Mouse (Mus musculus): ENCODE results near the gene Cactin. TPM values are rescaled to one million over a fixed set of nuclear protein-coding genes. Genes with fewer than 3 reads are reported as not detected.

Gene Cactin
- polyA plus RNA-seq, 1 experiment from 2014 or later: 51.6 TPM

GRCm38 (mm10) chr10:81326858-81327257 lies 6.0 kb downstream of the Cactin start:
- H3K4me1 ChIP-seq: peaks cover 76% of the 10 kb centered on the region
- peak overlapping the region; percentile 36; the same call in 1 of the 2 replicates for H3K27ac ChIP-seq
- H3K27me3 ChIP-seq (ENCODE audit: insufficient read depth, poor library complexity, severe bottlenecking): peaks cover 5% of the 10 kb centered on the region; the same call in 1 of the 2 replicates
- H3K36me3 ChIP-seq: peaks cover 55% of the 10 kb centered on the region
- no peak for DNase-seq (ENCODE audit: low spot score)
- H3K9me3 ChIP-seq: no peaks in the 10 kb centered on the region
- no peak overlapping the region for H3K4me3 ChIP-seq
- WGBS: 72% methylated on average over 6 of the region's 6 CpGs

GRCm38 (mm10) chr10:81327959-81328358 lies 7.1 kb downstream of the Cactin start:
- Histone ChIP-seq H3K4me1 (peaks cover 75% of the 10 kb centered on the region), H3K4me3 (peak overlapping the region; percentile 43), H3K36me3 (peaks cover 49% of the 10 kb centered on the region), H3K9me3 (no peaks in the 10 kb centered on the region), H3K27me3 (ENCODE audit: insufficient read depth, poor library complexity, severe bottlenecking) (peaks cover 16% of the 10 kb centered on the region), H3K27ac (peak overlapping the region; percentile 89)
- WGBS: 10% methylated on average over 2 of the region's 2 CpGs
- no peak for DNase-seq (ENCODE audit: low spot score)

- Histone ChIP-seq H3K9me3 (no peaks in the 10 kb centered on the region), H3K36me3 (peaks cover 49% of the 10 kb centered on the region), H3K27ac (peak within 1 kb of the TSS; percentile 89), H3K4me1 (peaks cover 72% of the 10 kb centered on the region), H3K27me3 (ENCODE audit: insufficient read depth, poor library complexity, severe bottlenecking) (peaks cover 20% of the 10 kb centered on the region), H3K4me3 (peak within 1 kb of the TSS; percentile 43)
- no peak for DNase-seq (ENCODE audit: low spot score)
- WGBS: 3% methylated on average over 10 of the region's 10 CpGs
These were observed 7.5 kb downstream of the Cactin start, which contains the start of gene Tbxa2r for GRCm38 (mm10) chr10:81328386-81328785. Tbxa2r (plus strand) TSS chr10:81328731.

GRCm38 (mm10) chr10:81329194-81329975 lies 8.5 kb downstream of the Cactin start:
- WGBS: 54% methylated on average over 10 of the region's 10 CpGs
- Histone ChIP-seq H3K9me3 (no peaks in the 10 kb centered on the region), H3K36me3 (peaks cover 40% of the 10 kb centered on the region), H3K4me1 (peaks cover 70% of the 10 kb centered on the region), H3K27ac (peak overlapping the region; percentile 89), H3K27me3 (ENCODE audit: insufficient read depth, poor library complexity, severe bottlenecking) (peaks cover 26% of the 10 kb centered on the region), H3K4me3 (peak overlapping the region; percentile 43)
- DNase-seq (ENCODE audit: low spot score): peak; percentile 89

- H3K36me3 ChIP-seq: peaks cover 39% of the 10 kb centered on the region
- H3K4me3 ChIP-seq: peak overlapping the region; percentile 43
- H3K4me1 ChIP-seq: peaks cover 75% of the 10 kb centered on the region
- peak overlapping the region; percentile 89 for H3K27ac ChIP-seq
- peaks cover 32% of the 10 kb centered on the region for H3K27me3 ChIP-seq (ENCODE audit: insufficient read depth, poor library complexity, severe bottlenecking)
- 56% methylated on average over 4 of the region's 4 CpGs for WGBS
- no peak for DNase-seq (ENCODE audit: low spot score)
- H3K9me3 ChIP-seq: no peaks in the 10 kb centered on the region
These were observed 9.1 kb downstream of the Cactin start for GRCm38 (mm10) chr10:81330007-81330406.

GRCm38 (mm10) chr10:81332277-81332676 lies 11.4 kb downstream of the Cactin start:
- Histone ChIP-seq H3K4me1 (peaks cover 71% of the 10 kb centered on the region), H3K27ac (peak overlapping the region; percentile 62), H3K4me3 (peak overlapping the region; percentile 47), H3K27me3 (ENCODE audit: insufficient read depth, poor library complexity, severe bottlenecking) (peaks cover 47% of the 10 kb centered on the region), H3K36me3 (peaks cover 18% of the 10 kb centered on the region), H3K9me3 (no peaks in the 10 kb centered on the region)
- no peak for DNase-seq (ENCODE audit: low spot score)
- 17% methylated on average over 29 of the region's 29 CpGs for WGBS

- no peaks in the 10 kb centered on the region for H3K9me3 ChIP-seq
- DNase-seq (ENCODE audit: low spot score): no peak
- H3K4me1 ChIP-seq: peaks cover 59% of the 10 kb centered on the region
- H3K27ac ChIP-seq: peak overlapping the region; percentile 75; the same call in 1 of the 2 replicates
- H3K36me3 ChIP-seq: peaks cover 15% of the 10 kb centered on the region
- H3K27me3 ChIP-seq (ENCODE audit: insufficient read depth, poor library complexity, severe bottlenecking): peaks cover 63% of the 10 kb centered on the region
- H3K4me3 ChIP-seq: no peak overlapping the region
- WGBS: 69% methylated on average over 11 of the region's 11 CpGs
These were observed 13.4 kb downstream of the Cactin start for GRCm38 (mm10) chr10:81334324-81334723.

GRCm38 (mm10) chr10:81335393-81336340 lies 14.8 kb downstream of the Cactin start:
- WGBS: 45% methylated on average over 19 of the region's 19 CpGs
- no peak for DNase-seq (ENCODE audit: low spot score)
- peaks cover 53% of the 10 kb centered on the region for H3K4me1 ChIP-seq

GRCm38 (mm10) chr10:81336558-81336957 lies 15.7 kb downstream of the Cactin start:
- DNase-seq (ENCODE audit: low spot score): no peak
- 79% methylated on average over 4 of the region's 4 CpGs for WGBS
- Histone ChIP-seq H3K4me3 (no peak overlapping the region), H3K27ac (no peak overlapping the region), H3K27me3 (ENCODE audit: insufficient read depth, poor library complexity, severe bottlenecking) (peaks cover 78% of the 10 kb centered on the region), H3K4me1 (peaks cover 60% of the 10 kb centered on the region), H3K36me3 (peaks cover 15% of the 10 kb centered on the region), H3K9me3 (no peaks in the 10 kb centered on the region)

More at GRCm38 (mm10) chr10:81335393-81336340, 14.8 kb downstream of the Cactin start:
- Histone ChIP-seq H3K36me3 (peaks cover 15% of the 10 kb centered on the region), H3K27ac (peak overlapping the region; percentile 75), H3K4me3 (peak overlapping the region; percentile 24; the same call in 1 of the 2 replicates), H3K9me3 (no peaks in the 10 kb centered on the region), H3K27me3 (ENCODE audit: insufficient read depth, poor library complexity, severe bottlenecking) (peaks cover 71% of the 10 kb centered on the region)

- no peak overlapping the region for H3K27ac ChIP-seq
- peaks cover 83% of the 10 kb centered on the region for H3K27me3 ChIP-seq (ENCODE audit: insufficient read depth, poor library complexity, severe bottlenecking)
- WGBS: 35% methylated on average over 17 of the region's 17 CpGs
These were observed 19.8 kb downstream of the Cactin start for GRCm38 (mm10) chr10:81340551-81341332.

GRCm38 (mm10) chr10:81341333-81341949 lies 20.5 kb downstream of the Cactin start:
- H3K27me3 ChIP-seq (ENCODE audit: insufficient read depth, poor library complexity, severe bottlenecking): peaks cover 86% of the 10 kb centered on the region
- no peaks in the 10 kb centered on the region for H3K9me3 ChIP-seq
- DNase-seq (ENCODE audit: low spot score): no peak
- H3K27ac ChIP-seq: no peak overlapping the region
- 29% methylated on average over 16 of the region's 16 CpGs for WGBS
- peaks cover 12% of the 10 kb centered on the region for H3K36me3 ChIP-seq
- H3K4me3 ChIP-seq: no peak overlapping the region
- peaks cover 39% of the 10 kb centered on the region for H3K4me1 ChIP-seq

More at GRCm38 (mm10) chr10:81340551-81341332, 19.8 kb downstream of the Cactin start:
- H3K9me3 ChIP-seq: no peaks in the 10 kb centered on the region
- no peak overlapping the region for H3K4me3 ChIP-seq
- peaks cover 8% of the 10 kb centered on the region for H3K36me3 ChIP-seq
- DNase-seq (ENCODE audit: low spot score): no peak
- H3K4me1 ChIP-seq: peaks cover 42% of the 10 kb centered on the region
